Mouse (Mus musculus) kidney, adult 2 months (tissue): Measurements from ENCODE around the gene Hoxc5. TPM values are rescaled to one million over a fixed set of nuclear protein-coding genes. Genes with fewer than 3 reads are reported as not detected.

ENCODE experiments used
- DNase-seq: peaks from one replicate; pipeline ENCODE4 v3.0.0; 2021
- H3K27ac ChIP-seq: fragments of 200-500 bp; 2 replicates; pipeline ENCODE4 v1.5.1; 2012; ENCODE audit warnings: low read depth, low read length, control low read depth, inconsistent platforms; ENCODE audit not compliant: insufficient read depth
- H3K27me3 ChIP-seq: fragments of 200-500 bp; replicated peaks from 2 replicates; pipeline ENCODE4 v1.6.1; 2012; ENCODE audit warnings: mild to moderate bottlenecking, moderate library complexity, low read length, inconsistent platforms; ENCODE audit not compliant: control insufficient read depth, insufficient read depth
- H3K36me3 ChIP-seq: fragments of 200-500 bp; 2 replicates; pipeline ENCODE4 v1.6.1; 2012; ENCODE audit warnings: mild to moderate bottlenecking, moderate library complexity, low read length, inconsistent platforms; ENCODE audit not compliant: control insufficient read depth, insufficient read depth
- H3K4me1 ChIP-seq: fragments of 200-500 bp; 2 replicates; pipeline ENCODE4 v1.6.1; 2011; ENCODE audit warnings: low read length; ENCODE audit not compliant: control insufficient read depth, insufficient read depth
- H3K4me3 ChIP-seq: fragments of 200-500 bp; 2 replicates; pipeline ENCODE4 v1.5.1; 2011; ENCODE audit warnings: mild to moderate bottlenecking, low read depth, low read length, control low read depth; ENCODE audit not compliant: insufficient read depth
- CTCF ChIP-seq: fragments of 200-500 bp; conservative IDR thresholded peaks from 2 replicates; pipeline ENCODE4 v1.5.1; 2011; ENCODE audit warnings: low read depth, mild to moderate bottlenecking, control low read depth, low read length, moderate library complexity, mixed read lengths; ENCODE audit not compliant: insufficient read depth, insufficient read length
- POLR2A ChIP-seq: fragments of 200-500 bp; IDR thresholded peaks from one replicate; pipeline ENCODE4 v1.6.1; 2011; ENCODE audit warnings: low read depth, low read length, control low read depth
- WGBS: fragments of 180-500 bp; shearing (Covaris S2); methylation state at CpG from one replicate; pipeline ENCODE4 v1.1.7; 2018; 5-methylcytosine and 5-hydroxymethylcytosine counted together
- polyA plus RNA-seq: library from polyadenylated mRNA; depleted of rRNA; stranded (reverse); fragments of >200 nt; gene quantifications from 2 replicates; pipeline ENCODE4 v1.2.3, GENCODE M21; 2012

Hoxc5 gene
- polyA plus RNA-seq, 1 experiment = 4.0 TPM

- Histone ChIP-seq H3K27ac (peak overlapping the region; percentile 71), H3K27me3 (no peaks in the 10 kb centered on the region)
Measured at GRCm38 (mm10) chr15:102969296-102969695, 2.1 kb downstream of the Hoxc5 start.

GRCm38 (mm10) chr15:102970740-102971139 lies 3.5 kb downstream of the Hoxc5 start:
- 8% methylated on average over 12 of the region's 12 CpGs for WGBS
- peak overlapping the region; percentile 26 for H3K27ac ChIP-seq
- H3K4me3 ChIP-seq = no peak overlapping the region
- no peaks in the 10 kb centered on the region for H3K27me3 ChIP-seq
- DNase-seq = peak; percentile 67
- no peak for TF ChIP-seq POLR2A
- no peak for TF ChIP-seq CTCF
- peaks cover 4% of the 10 kb centered on the region; the same call in 1 of the 2 replicates for H3K4me1 ChIP-seq
- H3K36me3 ChIP-seq = no peaks in the 10 kb centered on the region

More at GRCm38 (mm10) chr15:102969296-102969695, 2.1 kb downstream of the Hoxc5 start:
- TF ChIP-seq CTCF = no peak
- TF ChIP-seq POLR2A = no peak
- DNase-seq = no peak
- 50% methylated on average over 1 of the region's 1 CpGs for WGBS
- Histone ChIP-seq H3K4me3 (no peak overlapping the region), H3K4me1 (peaks cover 4% of the 10 kb centered on the region; the same call in 1 of the 2 replicates), H3K36me3 (no peaks in the 10 kb centered on the region)

- WGBS = 19% methylated on average over 21 of the region's 21 CpGs
- TF ChIP-seq POLR2A = no peak
- Histone ChIP-seq H3K27me3 (no peaks in the 10 kb centered on the region), H3K4me3 (peak overlapping the region; percentile 49), H3K27ac (peak overlapping the region; percentile 63), H3K36me3 (no peaks in the 10 kb centered on the region), H3K4me1 (peaks cover 4% of the 10 kb centered on the region; the same call in 1 of the 2 replicates)
- DNase-seq = no peak
Measured at GRCm38 (mm10) chr15:102972254-102972653, 5.0 kb downstream of the Hoxc5 start.

- Histone ChIP-seq H3K27ac (peak overlapping the region; percentile 63), H3K4me1 (peaks cover 6% of the 10 kb centered on the region; the same call in 1 of the 2 replicates), H3K27me3 (no peaks in the 10 kb centered on the region), H3K4me3 (peak overlapping the region; percentile 49), H3K36me3 (no peaks in the 10 kb centered on the region)
- DNase-seq = no peak
- WGBS = 38% methylated on average over 6 of the region's 6 CpGs
- TF ChIP-seq CTCF (no peak), POLR2A (no peak)
Measured at GRCm38 (mm10) chr15:102972753-102973152, 5.5 kb downstream of the Hoxc5 start.

GRCm38 (mm10) chr15:102975034-102975433 lies 7.8 kb downstream of the Hoxc5 start:
- TF ChIP-seq CTCF (no peak), POLR2A (no peak)
- Histone ChIP-seq H3K27me3 (no peaks in the 10 kb centered on the region), H3K4me3 (no peak overlapping the region), H3K36me3 (no peaks in the 10 kb centered on the region), H3K27ac (no peak overlapping the region), H3K4me1 (peaks cover 11% of the 10 kb centered on the region; the same call in 1 of the 2 replicates)
- DNase-seq = peak; percentile 60
- 27% methylated on average over 7 of the region's 7 CpGs for WGBS

GRCm38 (mm10) chr15:102975688-102976111 lies 8.5 kb downstream of the Hoxc5 start:
- DNase-seq = peak; percentile 67
- Histone ChIP-seq H3K27ac (peak overlapping the region; percentile 79), H3K27me3 (no peaks in the 10 kb centered on the region), H3K36me3 (no peaks in the 10 kb centered on the region), H3K4me1 (peaks cover 11% of the 10 kb centered on the region), H3K4me3 (peak overlapping the region; percentile 47)
- TF ChIP-seq POLR2A = no peak
- no peak for TF ChIP-seq CTCF
- 11% methylated on average over 21 of the region's 21 CpGs for WGBS

GRCm38 (mm10) chr15:102976171-102976570 lies 8.9 kb downstream of the Hoxc5 start, which contains the start of gene Hoxc9:
Gene Hoxc9 (plus strand): TSS chr15:102976439.
- 2% methylated on average over 17 of the region's 20 CpGs for WGBS
- TF ChIP-seq CTCF (no peak), POLR2A (no peak)
- H3K4me3 ChIP-seq = peak within 1 kb of the TSS; percentile 47
- H3K27ac ChIP-seq = peak within 1 kb of the TSS; percentile 79
- H3K36me3 ChIP-seq = no peaks in the 10 kb centered on the region
- H3K27me3 ChIP-seq = no peaks in the 10 kb centered on the region
- DNase-seq = no peak
- peaks cover 11% of the 10 kb centered on the region for H3K4me1 ChIP-seq

GRCm38 (mm10) chr15:102976631-102977422 lies 9.6 kb downstream of the Hoxc5 start:
- TF ChIP-seq POLR2A (no peak), CTCF (no peak)
- whole genome bisulfite sequencing = 1% methylated on average over 37 of the region's 37 CpGs
- Histone ChIP-seq H3K4me1 (peaks cover 11% of the 10 kb centered on the region), H3K36me3 (no peaks in the 10 kb centered on the region), H3K4me3 (peak overlapping the region; percentile 47), H3K27me3 (no peaks in the 10 kb centered on the region), H3K27ac (peak overlapping the region; percentile 64)
- DNase-seq = peak; percentile 58
